In genomic region chr10:85220918-85221770, GRCm38 (mm10) we compare ENCODE assay signal across 8 mouse cellular contexts. TPM values are rescaled to one million over a fixed set of nuclear protein-coding genes. Genes with fewer than 3 reads are reported as not detected.
A peak's percentile ranks its signal among the peaks of the same experiment; 100 is the strongest.
DNase-seq lines count a peak whose midpoint lies in the region; ATAC-seq lines count a peak whose summit lies in the region.

No protein-coding gene starts in this region.

- peaks cover 10% of the 10 kb centered on the region; the same call in 1 of the 2 replicates for H3K27me3 ChIP-seq in heart, embryonic 11.5 days (ENCODE audit: control insufficient read depth, insufficient read depth, low read length)
- H3K27me3 ChIP-seq in limb, embryonic 11.5 days (ENCODE audit: control insufficient read depth, insufficient read depth, low read length): no peaks in the 10 kb centered on the region
- H3K27me3 ChIP-seq in midbrain, embryonic 16.5 days (ENCODE audit: control insufficient read depth, insufficient read depth, low read depth, low read length): no peaks in the 10 kb centered on the region

- H3K9me3 ChIP-seq in heart, embryonic 11.5 days (replicated peaks; ENCODE audit: control insufficient read depth, low read length): no peaks in the 10 kb centered on the region
- H3K9me3 ChIP-seq in limb, embryonic 11.5 days (ENCODE audit: control insufficient read depth, low read length): no peaks in the 10 kb centered on the region
- H3K9me3 ChIP-seq in midbrain, embryonic 16.5 days (replicated peaks; ENCODE audit: control insufficient read depth, low read length, poor library complexity, severe bottlenecking): no peaks in the 10 kb centered on the region

- WGBS in heart, embryonic 11.5 days (ENCODE audit: insufficient replicate concordance): 37% methylated on average over 22 of the region's 22 CpGs
- 36% methylated on average over 22 of the region's 22 CpGs for WGBS in limb, embryonic 11.5 days
- 27% methylated on average over 22 of the region's 22 CpGs for WGBS in midbrain, embryonic 16.5 days

- no peaks in the 10 kb centered on the region for H3K4me1 ChIP-seq in heart, embryonic 11.5 days (ENCODE audit: control insufficient read depth, insufficient read depth, low read length)
- no peaks in the 10 kb centered on the region for H3K4me1 ChIP-seq in limb, embryonic 11.5 days (ENCODE audit: control insufficient read depth, insufficient read depth, low read length)
- H3K4me1 ChIP-seq in midbrain, embryonic 16.5 days (ENCODE audit: control insufficient read depth, insufficient read depth, low read length): peaks cover 7% of the 10 kb centered on the region

- H3K9ac ChIP-seq in heart, embryonic 11.5 days (ENCODE audit: low read depth, low read length): no peak overlapping the region
- no peak overlapping the region for H3K9ac ChIP-seq in limb, embryonic 11.5 days (ENCODE audit: low read length)
- peak overlapping the region; percentile 45; the same call in 1 of the 2 replicates for H3K9ac ChIP-seq in midbrain, embryonic 16.5 days (ENCODE audit: low read depth, low read length)

- no peak overlapping the region for H3K27ac ChIP-seq in heart, embryonic 11.5 days (ENCODE audit: low read depth, low read length)
- H3K27ac ChIP-seq in limb, embryonic 11.5 days (replicated peaks; ENCODE audit: low read depth, low read length): no peak overlapping the region
- peak overlapping the region; percentile 43 for H3K27ac ChIP-seq in midbrain, embryonic 16.5 days (ENCODE audit: low read length)

- peak; percentile 89 for DNase-seq in heart, adult 11 months
- peak; percentile 92 for DNase-seq in embryo, embryonic 11 days
- peak; percentile 14 for DNase-seq in gonadal fat pad, adult 2 months (ENCODE audit: low read depth)
- peak; percentile 88 for DNase-seq in kidney, adult 18-20 months
- DNase-seq in limb, embryonic 11.5 days (ENCODE audit: low spot score): peak; percentile 92
- DNase-seq in spleen, postnatal 10 days (ENCODE audit: low spot score in 2 of 2): peak; percentile 61 to 84

- no peak overlapping the region; the same call in 1 of the 2 replicates for H3K4me2 ChIP-seq in heart, embryonic 11.5 days
- H3K4me2 ChIP-seq in limb, embryonic 11.5 days (ENCODE audit: low read depth, severe bottlenecking): no peak overlapping the region
- H3K4me2 ChIP-seq in midbrain, embryonic 16.5 days (ENCODE audit: low read length): peak overlapping the region; percentile 41

- ATAC-seq in heart, embryonic 11.5 days (replicated peaks; ENCODE audit: insufficient number of reproducible peaks, low FRiP score, low TSS enrichment): no peak
- ATAC-seq in limb, embryonic 11.5 days (ENCODE audit: insufficient number of reproducible peaks, low FRiP score, low TSS enrichment, low read depth): peak; percentile 72; the same call in 1 of the 2 replicates
- ATAC-seq in midbrain, embryonic 16.5 days: peak; percentile 91

- H3K36me3 ChIP-seq in heart, embryonic 11.5 days (ENCODE audit: control insufficient read depth, insufficient read depth, low read length): no peaks in the 10 kb centered on the region
- no peaks in the 10 kb centered on the region for H3K36me3 ChIP-seq in limb, embryonic 11.5 days (ENCODE audit: control insufficient read depth, insufficient read depth, low read length)
- H3K36me3 ChIP-seq in midbrain, embryonic 16.5 days (ENCODE audit: control insufficient read depth, insufficient read depth, low read length): no peaks in the 10 kb centered on the region

- H3K4me3 ChIP-seq in heart, embryonic 11.5 days (ENCODE audit: low read depth, low read length): no peak overlapping the region
- H3K4me3 ChIP-seq in limb, embryonic 11.5 days (ENCODE audit: low read depth, low read length): no peak overlapping the region
- no peak overlapping the region for H3K4me3 ChIP-seq in midbrain, embryonic 16.5 days (ENCODE audit: low read depth, low read length)

RNA-seq across cellular contexts. Expression of gene Cry1, which starts 36.3 kb away (rescaled TPM):
- 14.7 and 19.6 TPM in 2 replicates for polyA plus RNA-seq in heart, embryonic 11.5 days (2014; fragmentation: Nextera tagmentation; extraction: Ambion mirVana)
- polyA plus RNA-seq in gonadal fat pad, adult 2 months (2012; rRNA removed): 6.0 and 6.1 TPM in 2 replicates
- polyA plus RNA-seq in limb, embryonic 11.5 days (2014; fragmentation: Nextera tagmentation; extraction: Ambion mirVana): 37.4 and 38.5 TPM in 2 replicates
- polyA plus RNA-seq in midbrain, embryonic 16.5 days (2015; fragmentation: Nextera tagmentation; extraction: Ambion mirVana): 41.8 and 43.5 TPM in 2 replicates

Comparison
In these comparisons a context has a peak if more than half of its experiments do, and no peak if none do; other contexts are left out.
1. DNase-seq: peak in every context shown above with its lines; median percentile 92 in embryo, embryonic 11 days; 92 in limb, embryonic 11.5 days; 89 in heart, adult 11 months; 88 in kidney, adult 18-20 months; 72 in spleen, postnatal 10 days; 14 in gonadal fat pad, adult 2 months.